Mouse (Mus musculus) central nervous system, embryonic 11.5 days (tissue): ENCODE data around the gene Ftl1-ps1. TPM values are rescaled to one million over a fixed set of nuclear protein-coding genes. Genes with fewer than 3 reads are reported as not detected.

Experiments used
- polyA plus RNA-seq: library from polyadenylated mRNA; depleted of rRNA; stranded (reverse); fragments of >200 nt; gene quantifications from 2 replicates; pipeline ENCODE4 v1.2.3, GENCODE M21; 2012; rRNA removed

The Ftl1-ps1 gene
- 35.2 and 45.0 TPM in 2 replicates for polyA plus RNA-seq

GRCm38 (mm10) chr13:74399298-74399839 is at the start of gene Ftl1-ps1:
TSS of gene Ftl1-ps1 (plus strand) at chr13:74399694.

GRCm38 (mm10) chr13:74363859-74364235 is 35.6 kb upstream of the Ftl1-ps1 start, which contains the start of gene Lrrc14b:
TSS of gene Lrrc14b (minus strand) at chr13:74364005.

DNA sequence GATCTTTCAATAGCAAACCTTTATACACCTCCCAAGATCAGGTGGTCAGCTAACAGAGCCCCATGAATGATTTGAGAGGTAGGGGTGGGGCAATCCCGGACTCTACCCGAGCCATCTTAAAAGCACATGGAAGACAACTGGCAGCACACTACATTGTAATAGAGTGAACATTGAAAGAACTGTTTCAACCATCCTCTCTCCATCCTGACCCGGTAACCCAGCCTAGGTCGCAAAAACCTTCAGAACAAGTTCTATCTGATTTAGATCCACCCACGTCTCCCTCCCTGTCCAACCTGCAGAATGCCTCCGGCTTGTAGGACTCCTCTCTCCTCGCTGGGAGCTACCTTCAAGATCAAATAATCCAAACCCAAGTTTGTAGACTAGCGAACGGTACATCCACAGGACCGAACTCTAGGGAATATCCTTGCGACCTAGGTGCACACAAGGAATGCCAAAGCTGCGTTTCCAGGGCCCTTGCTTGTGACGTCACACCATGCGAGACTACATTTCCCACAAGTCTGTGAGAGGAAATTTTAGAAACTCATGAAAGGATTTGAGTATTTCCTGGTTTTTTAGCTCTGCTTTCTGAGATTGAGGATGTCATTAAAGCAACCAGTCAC is 9.0 kb upstream of the Ftl1-ps1 start, which contains the start of gene Zfp72:
Zfp72 (minus strand) TSS at position 466 of the 620 bp plus-strand sequence.

Other genes with a start within 250 kb of the Ftl1-ps1 start
- 50.8 and 83.6 TPM in 2 replicates for gene Exoc3, start 191.0 kb upstream of the Ftl1-ps1 start, polyA plus RNA-seq
- gene Ahrr, start 107.4 kb upstream of the Ftl1-ps1 start, polyA plus RNA-seq, result 1.4 and 2.2 TPM in 2 replicates
- gene Pdcd6, start 82.1 kb upstream of the Ftl1-ps1 start, polyA plus RNA-seq, result 78.0 and 119 TPM in 2 replicates
- gene Sdha, start 49.4 kb upstream of the Ftl1-ps1 start, polyA plus RNA-seq, result 142 and 157 TPM in 2 replicates
- 28.5 and 48.1 TPM in 2 replicates for gene Ccdc127, start 49.4 kb upstream of the Ftl1-ps1 start, polyA plus RNA-seq
- gene Lrrc14b, start 35.7 kb upstream of the Ftl1-ps1 start, polyA plus RNA-seq, result 0.06 and 0.30 TPM in 2 replicates
- 1.2 and 1.8 TPM in 2 replicates for gene Zfp72, start 8.9 kb upstream of the Ftl1-ps1 start, polyA plus RNA-seq
- 6.1 and 12.2 TPM in 2 replicates for gene Zfp825, start 94.3 kb downstream of the Ftl1-ps1 start, polyA plus RNA-seq
- 3.3 and 4.3 TPM in 2 replicates for gene Erap1, start 239.9 kb downstream of the Ftl1-ps1 start, polyA plus RNA-seq